Mouse (Mus musculus) kidney, adult 2 months (tissue): ENCODE measurements around the gene Olfr1509.

Source experiments
- CTCF ChIP-seq: fragments of 200-500 bp; conservative IDR thresholded peaks from 2 replicates; pipeline ENCODE4 v1.5.1; 2011; ENCODE audit warnings: low read depth, mild to moderate bottlenecking, control low read depth, low read length, moderate library complexity, mixed read lengths; ENCODE audit not compliant: insufficient read depth, insufficient read length
- POLR2A ChIP-seq: fragments of 200-500 bp; IDR thresholded peaks from one replicate; pipeline ENCODE4 v1.6.1; 2011; ENCODE audit warnings: low read depth, low read length, control low read depth

GRCm38 (mm10) chr14:52397279-52397678 lies 45.5 kb upstream of the Olfr1509 start, which contains the start of gene Olfr1511:
- TF ChIP-seq CTCF (no peak), POLR2A (no peak)
